Mouse (Mus musculus) retina, postnatal 7 days (tissue): ENCODE results near the gene Dnajc5.

Source experiments
- DNase-seq: peaks from one replicate; pipeline ENCODE4 v3.0.0-alpha.2; 2012; ENCODE audit warnings: low read depth, low spot score

Dnajc5 gene

GRCm38 (mm10) chr2:181589011-181589731 lies 68.9 kb downstream of the Dnajc5 start:
- DNase-seq: no peak

- DNase-seq: no peak
Measured at GRCm38 (mm10) chr2:181589732-181590105, 69.4 kb downstream of the Dnajc5 start.

GRCm38 (mm10) chr2:181590471-181590870 lies 70.2 kb downstream of the Dnajc5 start:
- no peak for DNase-seq

DNA sequence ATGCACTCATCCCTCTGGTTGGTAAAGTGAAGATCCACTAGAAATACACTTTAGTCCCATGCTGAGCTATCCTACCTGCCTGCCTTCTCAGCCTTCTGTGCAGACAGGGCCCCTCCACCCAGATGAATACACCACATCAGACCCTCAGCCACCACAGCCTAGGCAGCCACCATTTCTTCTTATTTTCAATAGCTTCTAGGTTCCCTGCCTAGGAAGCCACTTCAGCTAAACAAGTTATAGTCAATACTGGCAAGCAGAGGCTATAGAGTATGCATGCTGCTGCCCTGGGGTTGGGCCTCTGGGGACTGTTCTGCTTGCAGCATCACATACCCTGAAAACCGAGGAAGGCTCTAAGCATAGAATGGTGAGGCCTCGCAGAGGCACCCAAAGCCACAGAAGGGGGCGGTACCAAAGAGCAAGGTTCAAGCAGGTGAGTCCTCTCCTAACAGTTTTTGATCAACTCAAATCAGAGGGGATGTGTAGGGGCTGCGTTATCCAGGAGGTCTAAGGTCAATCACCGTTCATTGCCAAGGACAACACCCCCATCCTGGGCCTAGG lies 71.3 kb downstream of the Dnajc5 start, which contains the start of gene Prpf6:
Prpf6 (plus strand) TSS at position 341 of the 558 bp plus-strand sequence.
- no peak for DNase-seq

DNA sequence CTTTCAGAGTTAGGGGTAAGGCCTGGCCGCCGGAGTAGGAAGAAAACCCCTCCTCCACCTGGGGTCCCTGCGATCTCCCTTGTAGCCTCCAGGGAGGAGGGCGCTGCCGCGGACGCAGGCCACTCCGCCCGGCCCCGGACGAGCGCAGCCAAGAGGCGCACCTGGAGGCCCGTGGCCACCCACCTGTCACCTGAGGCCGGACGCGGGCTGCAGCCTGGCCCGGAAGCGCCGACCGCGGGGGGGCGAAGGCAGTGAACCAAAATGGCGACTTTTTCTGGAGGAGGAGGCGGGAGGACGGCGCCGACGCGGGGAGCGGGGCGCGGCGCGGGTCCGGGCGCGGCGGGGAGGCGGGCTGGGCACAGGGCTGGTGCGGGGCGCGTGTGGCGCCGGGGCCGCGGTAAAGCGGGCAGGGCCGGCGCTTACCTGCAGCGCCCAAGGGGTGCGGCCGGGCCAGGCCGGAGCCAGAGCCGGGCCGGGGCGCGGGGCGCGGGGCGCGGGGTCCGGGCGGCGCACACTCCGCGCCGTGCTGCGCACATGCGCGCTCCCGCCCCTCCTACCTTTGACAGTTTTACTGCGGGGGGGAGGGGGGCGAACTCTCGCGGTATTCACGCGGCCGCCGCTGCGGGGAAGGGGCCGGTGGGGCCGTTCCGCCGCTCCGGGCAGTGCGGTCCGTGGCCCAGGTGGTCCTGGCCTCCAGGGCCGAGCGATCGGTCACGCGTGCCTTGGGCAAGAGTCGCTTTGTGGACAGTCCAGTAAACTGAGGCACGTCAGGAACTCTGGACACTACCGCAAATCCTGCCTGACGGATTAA lies 72.2 kb downstream of the Dnajc5 start, which contains the start of gene Zfp512b:
Zfp512b (minus strand) TSS at position 573 of the 811 bp plus-strand sequence.
- no peak for DNase-seq

DNA sequence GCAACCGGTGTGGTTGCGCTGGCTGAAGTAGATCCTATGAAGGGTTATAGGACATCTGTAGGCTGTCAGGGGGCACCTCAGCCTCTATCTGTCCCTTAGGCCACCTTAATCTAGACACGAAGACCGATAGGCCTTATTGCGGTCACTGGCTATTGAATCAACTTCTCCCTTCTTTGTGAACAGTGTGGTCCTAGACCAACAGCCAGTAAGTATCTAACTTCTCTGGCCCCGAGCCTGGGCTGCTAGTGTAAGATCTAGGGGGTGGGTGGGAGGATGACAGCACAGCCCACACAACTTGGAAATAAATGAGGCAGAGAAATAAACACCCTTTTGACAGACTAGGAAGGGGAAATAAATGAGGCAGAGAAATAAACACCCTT lies 72.7 kb downstream of the Dnajc5 start:
- no peak for DNase-seq

DNA sequence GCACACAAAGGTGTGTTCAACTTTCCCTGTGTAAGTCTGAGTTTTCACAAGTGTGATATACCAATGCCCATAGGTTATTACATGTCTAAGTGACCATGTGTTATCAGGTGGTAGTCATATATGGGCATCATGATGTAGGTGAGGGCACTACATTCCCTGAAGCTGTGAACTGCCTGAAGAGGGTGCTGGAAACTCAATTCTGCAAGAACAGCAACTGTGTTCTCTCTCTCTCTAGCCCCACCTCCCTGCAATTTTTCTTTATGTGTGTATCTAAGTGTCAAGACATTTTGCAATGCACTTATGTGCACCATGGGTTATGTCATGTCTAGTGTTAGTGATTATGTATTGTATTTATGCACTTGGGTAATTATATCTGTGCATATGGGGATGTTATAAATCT lies 73.7 kb downstream of the Dnajc5 start:
- DNase-seq: no peak

GRCm38 (mm10) chr2:181594946-181595696 lies 74.8 kb downstream of the Dnajc5 start:
- DNase-seq: no peak

- no peak for DNase-seq
Measured at GRCm38 (mm10) chr2:181596221-181596960, 76.1 kb downstream of the Dnajc5 start.

DNA sequence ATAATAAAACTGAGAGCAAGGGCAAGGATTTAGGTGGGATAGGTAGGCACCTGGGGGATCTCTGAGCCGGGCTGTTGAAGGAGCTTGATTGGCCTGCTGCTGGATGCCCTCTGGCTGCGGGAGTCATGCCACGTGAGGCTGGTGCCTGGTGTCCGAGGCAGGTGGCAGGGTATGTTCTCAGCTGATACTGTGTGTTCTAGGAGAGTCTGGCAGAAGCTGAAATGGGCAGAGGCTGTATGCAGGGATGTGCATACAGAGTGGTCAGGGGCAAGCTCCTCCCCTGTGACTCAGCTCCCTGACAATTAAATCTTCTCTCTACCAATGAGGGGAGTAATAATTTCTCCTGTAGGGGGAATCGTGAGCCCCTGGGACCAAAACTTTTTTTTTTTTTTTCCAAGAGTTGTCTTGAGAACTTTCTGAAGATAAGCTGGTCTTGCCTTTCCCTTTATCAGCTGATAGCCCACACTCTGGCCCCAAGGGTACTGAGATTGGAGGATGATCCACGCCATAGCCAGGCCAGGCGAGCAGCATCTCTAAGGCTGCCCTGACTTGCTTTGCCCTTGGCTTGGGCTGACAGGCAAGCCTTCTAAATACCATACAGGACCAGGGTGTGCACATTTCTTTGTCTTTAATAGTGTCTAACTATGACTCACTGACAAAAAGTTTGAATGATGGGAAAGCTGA lies 77.2 kb downstream of the Dnajc5 start:
- DNase-seq: no peak

DNA sequence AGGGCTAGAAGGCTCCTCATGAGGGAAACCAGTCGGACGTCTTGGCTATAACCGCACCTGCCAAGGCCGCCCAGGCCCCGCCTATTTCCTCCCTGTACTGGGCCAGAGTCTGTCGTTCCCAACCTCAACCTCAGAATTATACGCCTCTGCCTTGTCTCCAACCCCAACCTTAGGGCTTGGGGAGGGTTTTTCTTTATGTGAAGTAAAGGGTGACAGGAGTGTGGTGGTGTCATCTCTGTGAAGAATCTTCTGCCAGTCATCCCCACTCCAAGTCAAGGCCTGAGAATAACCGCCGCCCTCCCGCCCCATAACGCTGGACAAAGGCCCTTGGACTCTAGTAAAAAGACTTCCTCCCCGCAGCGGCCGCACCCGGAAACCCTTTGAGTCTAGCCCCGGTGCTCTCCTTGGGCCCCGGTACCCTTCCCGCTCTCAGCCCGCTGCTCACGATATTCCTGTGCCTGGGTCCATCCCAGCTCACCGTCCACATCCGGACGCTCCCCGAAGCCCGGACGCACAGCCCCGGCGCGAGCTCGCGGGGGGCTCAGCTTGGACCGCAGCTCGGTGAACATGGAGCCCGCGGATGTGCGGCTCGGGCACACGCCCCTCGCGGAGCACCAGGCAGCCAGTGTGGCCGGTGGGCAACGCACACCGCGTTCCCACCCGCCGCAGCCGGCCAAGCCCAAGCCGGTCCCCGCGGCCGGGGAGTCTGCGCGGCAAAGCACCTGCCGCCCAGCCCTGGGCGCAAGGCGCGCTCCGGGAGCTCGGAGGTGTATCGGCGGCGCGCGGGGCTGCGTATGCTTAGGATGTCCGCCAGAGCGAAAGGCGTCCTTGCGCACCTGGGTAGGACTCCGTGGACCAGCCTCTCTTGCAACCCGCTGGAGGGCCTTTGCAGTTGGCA lies 78.4 kb downstream of the Dnajc5 start, which contains the start of gene Samd10:
Samd10 (minus strand) TSS at position 759 of the 898 bp plus-strand sequence.
- DNase-seq: peak; percentile 42

DNA sequence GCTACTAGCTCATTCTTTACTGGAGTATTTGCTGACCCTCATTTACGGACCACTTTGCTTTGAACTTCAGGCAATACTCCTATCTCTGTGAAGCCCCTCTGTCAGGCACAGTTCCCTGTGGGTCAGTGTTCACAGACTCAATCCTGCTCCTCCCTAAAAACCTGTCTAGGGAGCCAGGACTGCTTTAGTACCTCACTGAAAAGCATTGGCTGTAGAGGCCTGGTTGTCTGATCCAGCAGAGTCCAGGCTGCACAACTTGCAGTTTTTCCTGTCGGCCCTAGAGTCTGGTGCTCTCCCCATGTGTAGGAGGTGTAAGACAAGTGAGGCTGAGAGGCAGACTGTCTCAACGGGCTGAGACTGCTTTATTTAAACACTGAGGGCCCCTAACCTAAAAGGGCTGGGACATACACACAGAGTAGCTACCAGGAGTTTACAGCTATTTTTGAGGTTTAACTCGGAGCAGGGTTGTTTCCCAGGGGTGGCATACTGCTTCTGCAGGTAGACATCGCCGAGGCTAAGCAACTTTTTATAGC lies 80.0 kb downstream of the Dnajc5 start:
- no peak for DNase-seq

DNA sequence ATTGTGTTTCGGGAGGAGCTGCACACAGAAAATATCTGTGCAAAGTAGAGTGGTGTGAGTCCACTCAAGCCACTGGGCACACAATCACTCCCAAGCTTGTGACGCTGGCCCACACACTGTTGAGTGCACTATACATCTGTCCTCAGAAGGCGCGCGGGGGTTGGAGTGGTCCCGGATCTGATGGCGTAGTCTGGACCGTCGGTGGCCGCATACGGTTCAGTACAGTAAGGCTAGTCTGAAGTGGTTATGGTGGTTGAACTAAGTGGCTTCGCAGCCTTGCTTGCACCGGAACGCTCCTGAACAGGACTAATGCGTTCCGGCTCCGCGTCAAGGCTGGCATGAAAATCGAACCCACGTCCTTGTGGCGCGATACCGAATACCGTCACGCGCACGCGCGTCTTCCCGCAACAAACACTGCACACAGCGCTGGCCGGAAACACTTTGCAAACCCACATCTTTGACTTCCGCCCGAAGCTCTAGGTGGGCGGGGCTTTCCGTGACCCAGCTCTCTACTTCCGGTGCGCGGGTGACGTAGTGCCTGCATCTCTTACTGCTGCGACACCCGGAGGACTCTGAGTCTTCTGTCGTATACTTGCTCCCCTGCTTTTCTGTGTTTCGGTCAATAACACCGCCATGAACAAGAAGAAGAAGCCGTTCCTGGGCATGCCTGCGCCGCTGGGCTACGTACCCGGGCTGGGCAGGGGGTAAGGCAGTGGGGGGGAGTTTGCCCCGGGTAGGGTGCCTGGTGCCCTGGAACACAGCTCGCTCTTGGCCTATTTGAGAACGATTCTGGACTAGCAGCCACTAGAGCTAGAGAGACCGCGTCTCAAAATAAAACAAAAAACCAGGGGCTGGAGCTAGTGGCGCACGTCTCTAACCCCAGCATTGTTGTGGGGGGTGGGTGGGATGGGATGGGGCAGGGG lies 80.8 kb downstream of the Dnajc5 start:
- peak; percentile 95 for DNase-seq

DNA sequence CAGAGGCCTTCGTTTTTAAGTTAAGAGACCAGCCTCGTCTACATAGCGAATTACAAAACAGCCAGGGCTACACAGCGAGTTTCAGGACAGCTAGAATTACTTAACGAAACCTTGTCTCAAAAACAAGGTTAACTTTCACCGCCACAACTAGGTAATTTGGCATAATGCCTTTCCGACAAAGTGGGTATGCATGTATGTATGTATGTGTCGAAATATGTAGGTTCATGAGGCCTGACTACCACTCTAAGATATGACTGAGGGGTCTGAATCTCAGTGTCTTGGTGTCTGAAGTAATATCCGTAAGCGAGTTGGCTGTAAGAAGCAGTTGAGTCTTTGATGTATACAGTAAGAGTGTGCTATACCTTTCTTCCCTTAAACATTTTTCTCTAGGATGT lies 81.5 kb downstream of the Dnajc5 start:
- DNase-seq: no peak

DNA sequence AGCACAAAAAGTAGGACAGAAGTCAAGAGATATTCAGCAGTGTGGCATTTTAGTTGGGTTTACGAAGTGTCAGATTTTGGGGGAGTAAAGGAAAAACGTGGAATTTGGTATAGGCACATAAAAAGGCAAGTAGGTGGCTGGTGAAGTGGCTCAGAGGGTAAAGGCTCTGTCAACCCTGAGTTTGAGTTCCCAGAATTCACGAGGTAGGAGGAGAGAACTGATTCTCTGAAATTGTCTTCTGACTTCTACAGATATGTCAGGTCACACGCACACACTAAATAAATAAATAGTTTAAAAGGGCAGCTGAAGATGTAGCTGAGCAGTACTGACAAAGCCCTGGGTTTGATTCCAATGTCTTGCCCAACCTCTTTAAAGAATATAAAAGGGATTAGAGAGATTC lies 82.1 kb downstream of the Dnajc5 start:
- DNase-seq: no peak
